Mouse (Mus musculus) bone marrow macrophage, adult 2 months (primary cell): Measurements from ENCODE around the gene Dohh.

Experiments used
- CTCF ChIP-seq: IDR thresholded peaks from 2 replicates; pipeline ENCODE4 v1.5.1; 2012; ENCODE audit warnings: low read depth, mild to moderate bottlenecking, low read length, moderate library complexity
- POLR2A ChIP-seq: IDR thresholded peaks from 2 replicates; pipeline ENCODE4 v1.6.1; 2012; ENCODE audit warnings: mild to moderate bottlenecking, low read depth, low read length, borderline replicate concordance

DNA sequence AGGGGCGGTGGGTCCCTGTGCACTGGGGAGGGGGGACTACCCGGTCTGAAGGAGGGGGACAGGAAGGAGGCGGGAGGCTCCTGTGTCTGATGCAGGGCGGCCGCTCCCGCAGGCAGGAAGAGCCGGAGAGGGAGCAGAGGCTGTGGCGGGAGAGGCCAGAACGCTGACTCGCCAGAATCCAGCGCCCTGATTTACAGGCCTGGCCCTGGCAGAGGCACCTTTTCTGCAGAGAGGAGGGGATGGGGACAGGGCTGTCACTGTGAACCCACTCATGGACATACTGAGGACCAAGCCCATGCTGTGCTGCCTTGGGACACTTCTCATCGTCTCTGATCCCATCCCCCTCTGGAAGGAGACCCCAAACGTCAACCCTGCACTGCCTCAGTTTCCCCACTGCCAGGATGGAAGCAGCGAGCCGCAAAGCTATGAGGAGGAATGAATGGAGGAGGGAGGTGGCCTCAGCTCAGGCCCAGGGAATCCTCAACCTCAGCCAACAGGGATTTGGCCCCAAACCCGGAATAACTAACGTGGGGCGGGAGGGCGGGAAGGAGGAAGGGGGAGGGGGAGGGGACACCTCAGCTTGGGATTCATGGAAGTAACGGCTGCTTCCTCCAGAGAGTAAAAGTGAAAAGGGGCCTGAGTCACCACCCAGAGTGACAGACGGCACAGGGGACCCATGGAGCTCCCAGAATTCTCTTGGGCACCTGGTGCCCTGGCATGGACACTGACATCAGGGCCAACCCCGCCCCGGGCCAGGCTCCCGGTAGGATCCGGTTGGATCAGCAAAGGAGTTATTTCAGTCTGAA, 40.2 kb downstream of the Dohh start:
- no peak for TF ChIP-seq CTCF
- TF ChIP-seq POLR2A, result no peak
